Mouse (Mus musculus) CD8-positive naive resting alpha-beta T cell, adult 2 months (primary cell): ENCODE measurements around the gene Cd3e.
A peak's percentile ranks its signal among the peaks of the same experiment; 100 is the strongest.
"Not testable (repeated sequence)": the region's sequence is repeated elsewhere in the genome, so short reads cannot be mapped to it uniquely, and the experiment has no call there.

Experiments used
- DNase-seq, 2 experiments: peaks; one replicate each; pipeline ENCODE4 v3.0.0; 2022; ENCODE audit warnings: low read depth in 2 of 2, low spot score in 2 of 2

The Cd3e gene

GRCm38 (mm10) chr9:44980242-44980641, 29.2 kb downstream of the Cd3e start, which contains the start of gene Cd3g:
Cd3g (minus strand) TSS chr9:44980431.
- DNase-seq, result peak; percentile 63 to 69

- DNase-seq, result no peak
Observed at GRCm38 (mm10) chr9:44979806-44980205, 29.6 kb downstream of the Cd3e start.

- no peak for DNase-seq
Observed at GRCm38 (mm10) chr9:44977813-44978212, 31.6 kb downstream of the Cd3e start.

GRCm38 (mm10) chr9:44969450-44969849, 40.0 kb downstream of the Cd3e start:
- DNase-seq, result no peak

GRCm38 (mm10) chr9:44967763-44968162, 41.7 kb downstream of the Cd3e start:
- not testable (repeated sequence) for DNase-seq

- DNase-seq, result peak; percentile 72 to 87
Observed at GRCm38 (mm10) chr9:44966815-44967242, 42.6 kb downstream of the Cd3e start.

GRCm38 (mm10) chr9:44965833-44966466, 43.5 kb downstream of the Cd3e start:
- DNase-seq, result no peak

- peak; percentile 99 to 100 for DNase-seq
Observed at GRCm38 (mm10) chr9:44965126-44965832, 44.1 kb downstream of the Cd3e start, which contains the start of gene Ube4a. Ube4a (minus strand) TSS chr9:44965600.

- DNase-seq, result peak; percentile 48 to 64
Observed at GRCm38 (mm10) chr9:44954432-44954831, 55.0 kb downstream of the Cd3e start.
